Mouse (Mus musculus) thymus, postnatal 36 days (tissue): ENCODE measurements around the gene Gm3248.
"Not testable (repeated sequence)": the region's sequence is repeated elsewhere in the genome, so short reads cannot be mapped to it uniquely, and the experiment has no call there.

ENCODE experiments used
- DNase-seq, 2 experiments: peaks; one replicate each; pipeline ENCODE4 v3.0.0; 2022; ENCODE audit warnings: mixed read lengths in 2 of 2

Gene Gm3248

DNA sequence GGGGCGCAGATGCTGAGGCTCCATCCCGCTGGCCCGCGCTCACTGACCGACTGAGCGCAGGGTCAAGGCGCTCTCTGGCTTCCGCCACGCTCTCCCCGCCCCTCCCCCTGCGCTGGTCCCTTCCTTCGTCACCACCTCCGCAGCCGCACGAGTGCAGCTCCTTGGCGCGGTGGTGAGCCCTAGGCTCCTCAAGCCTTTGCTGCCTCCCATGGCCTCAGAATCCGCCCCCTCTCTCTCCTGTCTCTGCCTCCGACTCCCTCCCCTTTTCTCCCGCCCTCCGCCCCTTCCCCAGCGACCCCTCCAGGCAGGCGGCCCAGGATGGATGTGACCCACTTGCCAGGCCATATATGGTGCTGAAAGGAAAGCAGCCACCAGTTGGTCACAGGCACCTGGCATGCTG is at the start of gene Gm3248:
Gene Gm3248 (minus strand): TSS at position 111 of the 400 bp plus-strand sequence.
- DNase-seq: not testable (repeated sequence)

- DNase-seq: peak; percentile 4 to 6
These were observed 25.6 kb upstream of the Gm3248 start for GRCm38 (mm10) chr14:5987136-5987535.

- DNase-seq: not testable (repeated sequence)
These were observed 17.5 kb upstream of the Gm3248 start, which contains the start of gene Gm3453 for GRCm38 (mm10) chr14:5979037-5979436. Gene Gm3453 (minus strand): TSS chr14:5979137.

DNA sequence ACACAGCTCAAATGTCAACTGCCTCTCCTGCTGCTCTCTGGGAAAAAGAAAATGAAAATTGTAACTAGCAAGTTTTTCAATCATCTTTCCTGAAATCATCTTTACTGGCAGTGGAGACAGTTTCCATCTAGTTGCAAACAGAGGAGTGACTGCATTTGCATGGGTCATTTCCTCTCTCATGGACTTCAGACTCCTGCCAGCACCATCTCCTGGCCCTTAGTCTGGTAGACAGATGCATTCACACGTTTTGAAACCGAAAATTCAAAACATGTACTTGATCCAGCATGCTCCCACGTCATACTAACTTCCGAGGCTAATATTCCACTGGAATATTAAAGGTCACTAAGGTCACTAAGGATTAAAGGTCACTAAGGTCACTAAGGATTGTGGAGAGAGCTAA is 896 bp upstream of the Gm3248 start:
- DNase-seq: not testable (repeated sequence)

DNA sequence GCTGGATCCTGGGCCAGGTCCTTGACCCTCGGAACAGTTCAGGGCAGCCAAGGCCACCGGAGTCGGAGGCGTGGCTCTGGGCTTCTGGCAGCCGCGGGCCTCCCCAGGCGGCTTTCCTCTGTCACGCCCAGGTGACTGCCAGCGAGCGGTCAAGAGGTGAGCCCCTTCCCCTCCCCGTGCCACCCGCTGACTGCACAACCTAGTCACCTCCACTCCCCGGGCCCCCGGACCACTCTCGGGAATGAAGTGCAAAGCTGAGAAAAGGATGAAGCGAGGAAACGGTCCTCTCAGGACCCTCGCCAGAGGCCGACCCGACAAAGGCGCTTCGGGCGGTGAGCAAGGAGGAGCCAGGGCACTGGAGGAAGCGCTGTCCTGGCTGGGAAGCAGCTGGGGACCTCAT is 443 bp downstream of the Gm3248 start:
- not testable (repeated sequence) for DNase-seq

GRCm38 (mm10) chr14:5960479-5960878 is 1.1 kb downstream of the Gm3248 start:
- not testable (repeated sequence) for DNase-seq

GRCm38 (mm10) chr14:5923276-5923675 is 38.3 kb downstream of the Gm3248 start:
- not testable (repeated sequence) for DNase-seq

DNA sequence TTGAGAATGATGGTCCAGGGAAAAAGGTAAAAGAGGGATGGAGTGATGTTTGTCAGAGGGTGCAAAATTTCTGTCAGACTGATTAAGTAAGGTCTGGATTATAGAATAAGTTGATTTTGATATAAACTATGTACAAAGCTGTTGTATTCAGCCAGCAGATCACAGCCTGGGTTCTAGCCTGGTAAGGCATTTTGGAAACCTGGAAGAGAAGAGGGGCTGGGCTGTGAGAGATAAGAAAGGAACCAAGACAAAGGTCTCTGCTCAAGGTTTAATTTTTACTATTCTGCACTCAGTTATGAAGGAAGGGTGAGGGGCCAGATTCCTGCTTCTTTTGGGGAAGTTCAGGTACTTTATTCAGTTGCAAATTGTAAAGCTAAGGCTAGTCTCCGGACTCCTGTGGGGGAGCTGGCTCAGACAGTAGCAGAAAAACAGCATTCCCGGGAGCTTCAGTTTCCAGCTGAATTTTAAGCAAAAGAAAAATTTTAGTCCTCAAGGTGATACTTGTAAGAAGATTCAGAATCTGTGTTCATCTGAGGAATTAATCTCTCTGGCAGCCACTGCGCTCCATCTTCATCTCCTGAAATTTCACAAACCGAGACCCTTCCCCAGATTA is 43.1 kb downstream of the Gm3248 start:
- DNase-seq: not testable (repeated sequence)

DNA sequence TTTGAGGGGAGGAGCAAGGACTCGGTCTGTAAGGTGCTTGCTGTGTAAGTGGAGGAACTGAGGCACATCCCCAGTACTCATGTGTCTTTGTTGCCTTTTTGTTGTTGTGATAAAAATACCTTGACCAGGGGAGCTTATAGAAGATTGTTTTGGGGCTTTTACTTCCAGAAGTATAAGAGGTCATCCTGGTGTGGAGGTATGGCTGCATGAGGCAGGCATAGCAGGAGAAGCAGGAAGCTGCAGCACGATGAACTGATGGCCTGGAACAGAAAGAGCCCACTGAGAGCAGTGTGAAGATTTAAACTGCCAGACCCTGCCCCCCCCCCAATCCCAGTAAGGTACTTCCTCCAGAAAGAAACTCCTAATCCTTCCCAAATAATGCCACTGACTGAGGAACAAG is 47.8 kb downstream of the Gm3248 start:
- not testable (repeated sequence) for DNase-seq
